17 mouse cellular contexts compared by ENCODE assay signal in genomic region chr3:101287911-101288311, GRCm38 (mm10). TPM values are rescaled to one million over a fixed set of nuclear protein-coding genes. Genes with fewer than 3 reads are reported as not detected.
DNase-seq lines count a peak whose midpoint lies in the region; ATAC-seq and TF ChIP-seq lines count a peak whose summit lies in the region.
"Had no signal": no experiment of that assay in that cellular context is flagged by ENCODE, and none has a peak within 500 bp of the region (broad histone marks: within the 10 kb centered on the region; RNA-seq: fewer than 3 reads in every experiment).

Gene Cd2 (minus strand): TSS chr3:101287939.

- H3K27ac ChIP-seq in bone marrow, adult 2 months (ENCODE audit: control insufficient read depth, insufficient read depth, low read depth, low read length, poor library complexity), result peak within 1 kb of the TSS; percentile 66
- H3K27ac ChIP-seq: heart, embryonic 10.5 days; kidney, postnatal 0 days; liver, embryonic 12.5 days had no signal

- H3K4me3 ChIP-seq in bone marrow, adult 2 months (replicated peaks; ENCODE audit: control insufficient read depth, low read depth, low read length), result peak within 1 kb of the TSS; percentile 70
- H3K4me3 ChIP-seq: heart, embryonic 10.5 days; liver, embryonic 12.5 days; megakaryocyte, embryonic 14.5 days had no signal

- TF ChIP-seq CTCF in bone marrow, adult 2 months (IDR thresholded peaks at IDR 0.05; ENCODE audit: control insufficient read depth, insufficient read depth, low read length), result no peak

- H3K4me1 ChIP-seq in bone marrow, adult 2 months (ENCODE audit: control insufficient read depth, insufficient read depth, low read length), result peaks cover 1% of the 10 kb centered on the region
- H3K4me1 ChIP-seq: heart, embryonic 10.5 days; liver, embryonic 12.5 days had no signal

- no peak for TF ChIP-seq POLR2A in bone marrow, adult 2 months (IDR thresholded peaks at IDR 0.05; ENCODE audit: borderline replicate concordance, control insufficient read depth, low read depth, low read length)

- WGBS in bone marrow, adult 2 months, result 12% methylated on average over 4 of the region's 4 CpGs

- DNase-seq in lung, postnatal 36 days, result peak; percentile 60
- DNase-seq in lung, postnatal 10 days, result no peak
- DNase-seq in natural killer cell, adult 2 months (ENCODE audit: low spot score in 2 of 2), result peak; percentile 74 to 80
- DNase-seq in thymus, postnatal 4 days, result peak; percentile 68
- no peak for DNase-seq in frontal cortex, postnatal 10 days (ENCODE audit: low spot score in 2 of 2)
- DNase-seq: cerebellum, adult 2 months; right cerebral cortex, postnatal 4 days had no signal

- ATAC-seq in megakaryocyte-erythroid progenitor cell, adult 5-6 weeks (replicated peaks; ENCODE audit: low FRiP score, low TSS enrichment, poor library complexity, severe bottlenecking), result no peak
- ATAC-seq: forebrain, embryonic 14.5 days; liver, embryonic 12.5 days had no signal

RNA-seq across cellular contexts. Expression of gene Cd2, which starts in this region (rescaled TPM):
- 10.9 and 29.0 TPM in 2 replicates for polyA plus RNA-seq in bone marrow, adult 2 months (2011; ENCODE audit: insufficient read depth, insufficient read length, low replicate concordance, missing spikeins)
- 0.35 and 6.1 TPM in 2 replicates for total RNA-seq in megakaryocyte-erythroid progenitor cell, adult 5-6 weeks (2014; fragmentation: Nextera tagmentation)
- total RNA-seq in megakaryocyte-erythroid progenitor cell, adult 5-6 weeks (2017), result 0.19 and 14.4 TPM in 2 replicates
- total RNA-seq: gastrocnemius, adult 8-10 months; layer of hippocampus, postnatal 14 days; left cerebral cortex, postnatal 36 days had no signal
- polyA plus RNA-seq: kidney, postnatal 0 days; liver, embryonic 12.5 days had no signal

Comparison
In these comparisons a context has a peak if more than half of its experiments do, and no peak if none do; other contexts are left out.
1. DNase-seq: peak in lung, postnatal 36 days (single experiment), natural killer cell, adult 2 months (2 of 2) and thymus, postnatal 4 days (single experiment); none in lung, postnatal 10 days (single experiment) and frontal cortex, postnatal 10 days (0 of 2).